Mouse (Mus musculus) erythroblast, embryonic 14.5 days (primary cell): ENCODE results near the gene Myt1l.

ENCODE experiments used
- GATA1 ChIP-seq: IDR thresholded peaks from 2 replicates; pipeline ENCODE4 v1.6.1; 2012; ENCODE audit warnings: low read length, inconsistent platforms, mixed read lengths
- TAL1 ChIP-seq: IDR thresholded peaks from 3 replicates; pipeline ENCODE4 v1.6.1; 2012; ENCODE audit warnings: low read length, inconsistent platforms, mixed read lengths

DNA sequence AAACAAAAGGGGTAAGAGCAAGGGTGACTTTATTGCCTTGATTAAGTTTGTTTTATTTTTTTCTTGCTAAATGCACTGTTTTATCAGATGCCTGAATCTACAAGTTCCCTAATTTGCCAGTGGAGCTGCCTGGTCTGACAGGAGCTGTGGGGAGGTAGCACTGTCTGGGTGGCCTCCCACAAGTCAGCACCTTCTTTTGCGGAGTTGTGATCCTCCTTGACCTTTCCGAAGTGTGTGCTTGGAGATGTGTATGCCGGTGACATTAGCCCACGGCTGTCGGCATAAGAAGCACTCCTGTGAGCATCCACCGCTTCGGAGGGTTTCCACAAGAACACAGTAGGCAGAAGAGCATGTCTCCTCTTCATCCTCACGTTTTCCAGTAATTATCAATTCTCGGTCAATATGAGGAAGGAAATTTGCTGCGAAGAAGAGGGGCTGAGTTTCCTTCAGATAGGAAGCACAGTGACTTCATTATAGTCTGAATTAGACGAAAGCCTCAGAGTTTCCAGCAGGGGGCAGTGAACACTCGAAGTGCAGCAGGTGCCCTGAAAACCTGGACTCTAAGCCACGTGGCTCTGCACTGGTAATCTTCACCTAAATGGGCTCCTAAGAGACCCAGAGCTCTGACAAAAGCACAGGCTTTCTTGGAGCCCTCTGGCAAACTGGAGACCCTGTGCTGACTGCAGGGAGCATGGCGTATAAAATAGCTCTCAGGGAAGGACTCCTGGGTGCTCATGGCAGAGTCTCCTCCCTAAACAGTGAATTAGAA, 147.6 kb downstream of the Myt1l start:
- TF ChIP-seq GATA1 (no peak), TAL1 (no peak)
